In the genomic region with DNA sequence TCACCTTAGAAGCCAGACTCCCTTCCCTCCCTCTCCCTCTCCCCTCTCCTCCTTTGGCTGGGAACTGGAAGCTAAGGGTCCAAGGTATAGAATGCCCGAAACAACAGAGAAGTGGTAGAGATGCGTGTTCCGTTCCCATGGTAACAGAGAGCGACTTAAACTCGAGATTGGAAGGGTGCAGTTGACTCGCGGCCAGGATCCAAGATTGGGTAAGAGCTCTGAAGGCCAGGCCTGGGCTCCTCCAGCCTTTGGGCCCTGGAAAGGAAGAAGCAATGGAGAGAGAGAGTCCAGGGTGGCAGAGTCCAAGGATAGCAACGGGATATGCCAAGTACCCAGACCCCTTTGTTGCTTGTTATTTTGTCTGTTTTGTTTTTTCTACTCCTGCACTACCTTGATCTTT, we compare ENCODE assay signal across 24 mouse cellular contexts. TPM values are rescaled to one million over a fixed set of nuclear protein-coding genes. Genes with fewer than 3 reads are reported as not detected.
DNase-seq lines count a peak whose midpoint lies in the region; ATAC-seq and TF ChIP-seq lines count a peak whose summit lies in the region.
"Had no signal": no experiment of that assay in that cellular context is flagged by ENCODE, and none has a peak within 500 bp of the region (broad histone marks: within the 10 kb centered on the region; RNA-seq: fewer than 3 reads in every experiment).

A gene (plus strand): TSS at position 180 of the 400 bp plus-strand sequence.

- TF ChIP-seq CTCF in forebrain, postnatal 0 days (IDR thresholded peaks at IDR 0.05; ENCODE audit: low read depth) = no peak

- H3K36me3 ChIP-seq in forebrain, postnatal 0 days (ENCODE audit: insufficient read depth) = no peaks in the 10 kb centered on the region
- H3K36me3 ChIP-seq in forebrain, embryonic 12.5 days (replicated peaks) = no peaks in the 10 kb centered on the region
- H3K36me3 ChIP-seq in midbrain, embryonic 14.5 days (ENCODE audit: control insufficient read depth, insufficient read depth, low read length) = no peaks in the 10 kb centered on the region
- no peaks in the 10 kb centered on the region for H3K36me3 ChIP-seq in midbrain, embryonic 11.5 days (ENCODE audit: control insufficient read depth, insufficient read depth, low read length)
- H3K36me3 ChIP-seq: embryonic facial prominence, embryonic 12.5 days; heart, embryonic 15.5 days had no signal

- 0 out of 2 replicates have a peak, but pooled peaks have one; percentile 19 for ATAC-seq in forebrain, postnatal 0 days
- ATAC-seq in forebrain, embryonic 12.5 days (ENCODE audit: low FRiP score) = no peak
- no peak for ATAC-seq in midbrain, embryonic 14.5 days (ENCODE audit: low FRiP score, low TSS enrichment)
- ATAC-seq in midbrain, embryonic 11.5 days (ENCODE audit: low FRiP score) = no peak

- 57% methylated on average over 8 of the region's 8 CpGs for WGBS in forebrain, postnatal 0 days
- WGBS in forebrain, embryonic 12.5 days = 75% methylated on average over 8 of the region's 8 CpGs
- WGBS in midbrain, embryonic 14.5 days = 59% methylated on average over 8 of the region's 8 CpGs
- WGBS in midbrain, embryonic 11.5 days = 69% methylated on average over 8 of the region's 8 CpGs

- no peak for DNase-seq in forebrain, postnatal 0 days
- DNase-seq in midbrain, embryonic 14.5 days = peak; percentile 34
- no peak for DNase-seq in midbrain, embryonic 11.5 days (ENCODE audit: low spot score, missing footprints)
- peak; percentile 39 for DNase-seq in adrenal gland, adult 8-10 months
- peak; percentile 37 for DNase-seq in adrenal gland, postnatal 25 days
- DNase-seq in kidney, adult 8-10 months = no peak
- DNase-seq: cerebellum, adult 11 months; gastrocnemius, postnatal 14 days; heart, adult 2 months; heart, postnatal 4 days; layer of hippocampus, postnatal 36 days; lung, adult 18-20 months; thymus, postnatal 14 days had no signal

- H3K9me3 ChIP-seq in forebrain, postnatal 0 days (ENCODE audit: low read length) = no peaks in the 10 kb centered on the region
- no peaks in the 10 kb centered on the region for H3K9me3 ChIP-seq in forebrain, embryonic 12.5 days
- no peaks in the 10 kb centered on the region for H3K9me3 ChIP-seq in midbrain, embryonic 14.5 days (ENCODE audit: control insufficient read depth, low read length)
- H3K9me3 ChIP-seq in midbrain, embryonic 11.5 days (ENCODE audit: control insufficient read depth, low read length) = no peaks in the 10 kb centered on the region
- H3K9me3 ChIP-seq: embryonic facial prominence, embryonic 12.5 days; heart, embryonic 15.5 days had no signal

- H3K4me1 ChIP-seq in forebrain, postnatal 0 days (ENCODE audit: insufficient read depth) = peaks cover 4% of the 10 kb centered on the region; the same call in 1 of the 2 replicates
- H3K4me1 ChIP-seq in forebrain, embryonic 12.5 days = peaks cover 3% of the 10 kb centered on the region
- H3K4me1 ChIP-seq in midbrain, embryonic 14.5 days (ENCODE audit: control insufficient read depth, insufficient read depth, low read length) = peaks cover 2% of the 10 kb centered on the region
- H3K4me1 ChIP-seq in midbrain, embryonic 11.5 days (ENCODE audit: control insufficient read depth, insufficient read depth, low read length) = peaks cover 2% of the 10 kb centered on the region; the same call in 1 of the 2 replicates
- H3K4me1 ChIP-seq: embryonic facial prominence, embryonic 12.5 days; heart, embryonic 15.5 days had no signal

- H3K27ac ChIP-seq in forebrain, postnatal 0 days (ENCODE audit: low read depth, low read length) = no peak within 1 kb of the TSS
- H3K27ac ChIP-seq in forebrain, embryonic 12.5 days = no peak within 1 kb of the TSS
- no peak within 1 kb of the TSS for H3K27ac ChIP-seq in midbrain, embryonic 14.5 days (replicated peaks; ENCODE audit: low read depth, low read length)
- H3K27ac ChIP-seq in midbrain, embryonic 11.5 days (ENCODE audit: low read depth, low read length) = no peak within 1 kb of the TSS
- H3K27ac ChIP-seq: embryonic facial prominence, embryonic 12.5 days; heart, adult 2 months; heart, embryonic 15.5 days; layer of hippocampus, adult 2 months had no signal

- no peak within 1 kb of the TSS for H3K4me2 ChIP-seq in forebrain, postnatal 0 days (ENCODE audit: low read depth)
- H3K4me2 ChIP-seq in forebrain, embryonic 12.5 days = no peak within 1 kb of the TSS
- no peak within 1 kb of the TSS for H3K4me2 ChIP-seq in midbrain, embryonic 14.5 days (ENCODE audit: low read length)
- H3K4me2 ChIP-seq in midbrain, embryonic 11.5 days = no peak within 1 kb of the TSS
- H3K4me2 ChIP-seq: embryonic facial prominence, embryonic 12.5 days; heart, embryonic 15.5 days; liver, embryonic 11.5 days had no signal

- no peak within 1 kb of the TSS for H3K9ac ChIP-seq in forebrain, postnatal 0 days
- no peak within 1 kb of the TSS for H3K9ac ChIP-seq in forebrain, embryonic 12.5 days
- H3K9ac ChIP-seq in midbrain, embryonic 14.5 days (replicated peaks; ENCODE audit: low read length) = no peak within 1 kb of the TSS
- H3K9ac ChIP-seq in midbrain, embryonic 11.5 days (ENCODE audit: low read length) = no peak within 1 kb of the TSS
- H3K9ac ChIP-seq: embryonic facial prominence, embryonic 12.5 days; heart, embryonic 15.5 days had no signal

- no peak within 1 kb of the TSS for H3K4me3 ChIP-seq in forebrain, postnatal 0 days (ENCODE audit: low read depth, low read length)
- H3K4me3 ChIP-seq in forebrain, embryonic 12.5 days (replicated peaks) = no peak within 1 kb of the TSS
- no peak within 1 kb of the TSS for H3K4me3 ChIP-seq in midbrain, embryonic 14.5 days (replicated peaks; ENCODE audit: low read depth, low read length)
- no peak within 1 kb of the TSS for H3K4me3 ChIP-seq in midbrain, embryonic 11.5 days (ENCODE audit: low read depth, low read length)
- H3K4me3 ChIP-seq: embryonic facial prominence, embryonic 12.5 days; heart, adult 2 months; heart, embryonic 15.5 days; layer of hippocampus, adult 2 months had no signal

- H3K27me3 ChIP-seq in forebrain, postnatal 0 days (ENCODE audit: insufficient read depth, low read length) = no peaks in the 10 kb centered on the region
- no peaks in the 10 kb centered on the region for H3K27me3 ChIP-seq in forebrain, embryonic 12.5 days
- H3K27me3 ChIP-seq in midbrain, embryonic 14.5 days (ENCODE audit: control insufficient read depth, insufficient read depth, low read length) = no peaks in the 10 kb centered on the region
- no peaks in the 10 kb centered on the region for H3K27me3 ChIP-seq in midbrain, embryonic 11.5 days (ENCODE audit: control insufficient read depth, insufficient read depth, low read length)
- H3K27me3 ChIP-seq: embryonic facial prominence, embryonic 12.5 days; heart, embryonic 15.5 days had no signal

RNA-seq across cellular contexts. Expression of the gene that starts here (rescaled TPM):
- not detected in 2 replicates for total RNA-seq in forebrain, postnatal 0 days (2014; rRNA removed)
- not detected in 2 replicates for polyA plus RNA-seq in forebrain, postnatal 0 days (2015; fragmentation: Nextera tagmentation; extraction: Ambion mirVana)
- polyA plus RNA-seq in forebrain, embryonic 12.5 days (2016; fragmentation: Nextera tagmentation; extraction: Ambion mirVana) = not detected in 2 replicates
- not detected in 2 replicates for polyA plus RNA-seq in midbrain, embryonic 14.5 days (2014; fragmentation: Nextera tagmentation; extraction: Ambion mirVana)
- not detected in 2 replicates for polyA plus RNA-seq in midbrain, embryonic 11.5 days (2014; fragmentation: Nextera tagmentation; extraction: Ambion mirVana)
- total RNA-seq in adrenal gland, adult 8-10 months (2022) = not detected
- total RNA-seq in adrenal gland, postnatal 25 days (2021) = not detected in 2 replicates
- total RNA-seq: gastrocnemius, postnatal 14 days; heart, adult 2 months; heart, postnatal 4 days; layer of hippocampus, adult 2 months; layer of hippocampus, postnatal 36 days; left cerebral cortex, postnatal 36 days; megakaryocyte-erythroid progenitor cell, adult 5-6 weeks; monocyte, adult 5-6 weeks had no signal
- polyA plus RNA-seq: embryonic facial prominence, embryonic 12.5 days; heart, adult 2 months; heart, embryonic 15.5 days; kidney, adult 2 months; liver, embryonic 11.5 days; neural tube, embryonic 11.5 days; stomach, embryonic 16.5 days had no signal

Comparison
In these comparisons a context has a peak if more than half of its experiments do, and no peak if none do; other contexts are left out.
1. Peak in ATAC-seq in forebrain, postnatal 0 days; RNA of the gene not detected or under 1 TPM.
2. Peak in DNase-seq in midbrain, embryonic 14.5 days; RNA of the gene not detected or under 1 TPM.
3. Peak in DNase-seq in adrenal gland, adult 8-10 months; RNA of the gene not detected or under 1 TPM.
4. Peak in DNase-seq in adrenal gland, postnatal 25 days; RNA of the gene not detected or under 1 TPM.